Mouse (Mus musculus): Measurements from ENCODE around the gene Baz2b. TPM values are rescaled to one million over a fixed set of nuclear protein-coding genes. Genes with fewer than 3 reads are reported as not detected.

Gene Baz2b
- polyA plus RNA-seq, 1 experiment from 2014 or later = 86.9 TPM

DNA sequence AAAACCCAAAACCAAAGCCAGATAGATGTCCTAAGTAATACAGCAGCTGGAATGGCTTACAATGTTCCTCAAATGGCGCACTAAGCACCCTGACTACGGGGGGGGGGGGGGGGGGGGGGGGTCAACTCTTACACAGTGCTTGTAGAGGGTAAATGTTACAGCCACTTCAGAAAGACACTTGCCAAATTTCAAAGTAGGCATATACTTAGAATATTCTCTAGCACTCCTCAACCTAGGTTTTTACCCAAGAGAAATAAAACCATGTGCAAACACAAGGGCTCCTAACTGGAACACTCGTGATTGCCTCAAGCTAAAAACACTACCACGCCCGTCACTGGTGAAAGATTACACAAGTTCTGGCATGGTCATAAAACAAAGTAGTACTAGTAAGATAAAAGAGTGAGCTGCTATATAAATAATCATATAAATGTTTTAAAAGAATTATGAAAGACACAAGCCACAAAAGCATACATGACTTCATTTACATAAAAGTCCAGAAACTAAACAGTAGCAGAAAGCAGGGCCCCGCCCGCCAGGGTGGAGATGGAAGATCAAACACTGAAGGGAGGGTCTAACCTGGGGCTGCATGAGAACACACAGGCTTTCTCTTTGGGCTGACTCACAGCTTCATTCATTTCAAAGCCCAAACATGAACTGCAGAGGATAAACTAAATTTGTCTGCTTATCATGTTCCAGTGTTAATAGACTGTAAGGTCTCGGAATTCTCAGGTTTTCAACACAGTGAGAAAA, 212.0 kb downstream of the Baz2b start:
- ATAC-seq (ENCODE audit: low FRiP score, low TSS enrichment) (no peak), DNase-seq (no peak)
- H3K4me2 ChIP-seq (ENCODE audit: low read length) = no peak overlapping the region
- no peaks in the 10 kb centered on the region for H3K4me1 ChIP-seq (ENCODE audit: control insufficient read depth, insufficient read depth, low read length)
- no peaks in the 10 kb centered on the region for H3K9me3 ChIP-seq (ENCODE audit: control insufficient read depth, low read length)
- H3K27me3 ChIP-seq (ENCODE audit: control insufficient read depth, insufficient read depth, low read length) = no peaks in the 10 kb centered on the region
- 94% methylated on average over 8 of the region's 8 CpGs for WGBS
- no peak overlapping the region for H3K9ac ChIP-seq (replicated peaks; ENCODE audit: low read length)
- H3K36me3 ChIP-seq (ENCODE audit: control insufficient read depth, insufficient read depth, low read length) = peaks cover 11% of the 10 kb centered on the region
- no peak overlapping the region for H3K4me3 ChIP-seq (replicated peaks; ENCODE audit: low read depth, low read length)
- H3K27ac ChIP-seq (replicated peaks; ENCODE audit: low read depth, low read length) = no peak overlapping the region

DNA sequence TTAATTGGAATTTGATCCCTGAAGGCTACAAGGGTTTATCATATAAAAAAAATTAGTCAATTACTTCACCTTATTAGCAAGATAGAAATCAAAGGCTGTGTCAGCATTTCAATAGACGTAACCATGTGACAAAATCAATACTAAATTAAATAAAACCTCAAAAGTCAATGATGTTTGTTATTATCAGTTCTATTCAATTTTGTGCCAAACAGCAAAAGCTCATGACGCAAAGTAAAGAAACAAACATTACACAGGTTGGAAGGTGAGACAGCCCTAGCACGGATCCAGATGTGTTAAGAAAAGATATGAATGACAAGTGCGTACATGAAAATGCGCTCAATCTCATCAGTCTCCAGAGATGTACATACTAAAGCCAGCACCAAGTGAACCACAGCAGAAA, 212.7 kb downstream of the Baz2b start:
- H3K9me3 ChIP-seq (ENCODE audit: control insufficient read depth, low read length) = no peaks in the 10 kb centered on the region
- no peak overlapping the region for H3K4me3 ChIP-seq (replicated peaks; ENCODE audit: low read depth, low read length)
- H3K9ac ChIP-seq (replicated peaks; ENCODE audit: low read length) = no peak overlapping the region
- no peaks in the 10 kb centered on the region for H3K4me1 ChIP-seq (ENCODE audit: control insufficient read depth, insufficient read depth, low read length)
- peaks cover 14% of the 10 kb centered on the region for H3K36me3 ChIP-seq (ENCODE audit: control insufficient read depth, insufficient read depth, low read length)
- H3K27me3 ChIP-seq (ENCODE audit: control insufficient read depth, insufficient read depth, low read length) = no peaks in the 10 kb centered on the region
- DNase-seq (no peak), ATAC-seq (ENCODE audit: low FRiP score, low TSS enrichment) (no peak)
- 90% methylated on average over 5 of the region's 5 CpGs for WGBS
- H3K27ac ChIP-seq (replicated peaks; ENCODE audit: low read depth, low read length) = no peak overlapping the region
- no peak overlapping the region for H3K4me2 ChIP-seq (ENCODE audit: low read length)

DNA sequence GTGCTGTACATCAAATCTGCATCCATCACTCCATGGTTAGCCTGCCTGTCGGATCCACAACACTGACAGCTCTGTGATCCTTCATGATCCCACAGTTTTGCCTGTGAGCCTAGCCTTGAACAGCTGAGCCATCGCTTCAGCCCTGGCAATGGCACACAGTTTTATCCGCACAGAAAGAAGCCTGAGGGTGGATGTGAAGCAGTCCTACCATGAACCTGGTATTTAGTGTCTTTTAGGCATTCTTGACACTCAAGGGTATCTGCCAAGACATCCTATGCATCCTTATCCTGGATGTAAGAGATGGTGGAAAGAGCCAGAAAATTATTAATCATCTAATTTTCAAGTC, 216.5 kb downstream of the Baz2b start:
- no peak overlapping the region for H3K4me2 ChIP-seq (ENCODE audit: low read length)
- DNase-seq (no peak), ATAC-seq (ENCODE audit: low FRiP score, low TSS enrichment) (no peak)
- no peaks in the 10 kb centered on the region for H3K27me3 ChIP-seq (ENCODE audit: control insufficient read depth, insufficient read depth, low read length)
- H3K4me3 ChIP-seq (replicated peaks; ENCODE audit: low read depth, low read length) = no peak overlapping the region
- H3K4me1 ChIP-seq (ENCODE audit: control insufficient read depth, insufficient read depth, low read length) = 0 out of 2 replicates have a peak, but pooled peaks cover 5% of the 10 kb centered on the region
- no peak overlapping the region for H3K9ac ChIP-seq (replicated peaks; ENCODE audit: low read length)
- peaks cover 3% of the 10 kb centered on the region; the same call in 1 of the 2 replicates for H3K36me3 ChIP-seq (ENCODE audit: control insufficient read depth, insufficient read depth, low read length)
- no peak overlapping the region for H3K27ac ChIP-seq (replicated peaks; ENCODE audit: low read depth, low read length)
- 74% methylated on average over 3 of the region's 3 CpGs for WGBS
- no peaks in the 10 kb centered on the region for H3K9me3 ChIP-seq (ENCODE audit: control insufficient read depth, low read length)

DNA sequence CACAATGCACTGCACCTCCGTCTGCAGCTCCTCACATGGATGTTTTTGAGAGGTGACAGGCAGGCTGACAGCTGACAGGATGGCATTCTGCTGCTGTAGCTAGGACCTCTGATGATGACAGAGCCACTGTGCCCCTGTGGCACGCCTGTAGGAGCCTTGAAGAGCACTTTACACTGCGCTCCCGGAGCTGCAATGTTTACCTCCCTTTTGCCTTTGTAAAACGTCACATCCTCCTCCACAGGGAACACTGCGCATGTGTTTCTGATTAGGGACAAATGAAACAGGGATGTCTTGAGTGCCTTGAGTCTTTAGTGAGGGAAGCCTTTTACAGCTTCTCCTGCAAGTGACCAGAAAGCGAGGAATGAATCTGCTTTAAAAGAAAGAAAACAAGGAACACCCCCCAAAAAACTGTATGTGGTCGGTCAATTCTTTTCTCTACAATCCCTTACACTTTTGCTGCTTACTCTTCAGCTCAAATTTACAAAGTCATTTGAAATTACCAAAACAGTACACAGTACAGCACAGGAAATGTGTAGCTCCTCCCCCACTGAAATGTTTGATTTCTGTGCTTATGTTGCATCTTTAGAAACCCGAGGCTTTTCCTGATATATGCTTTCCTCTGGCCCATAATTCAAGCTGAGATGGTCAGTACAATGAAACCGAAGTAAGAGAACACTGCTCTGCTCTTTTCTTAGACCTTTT, 217.0 kb downstream of the Baz2b start:
- 0 out of 2 replicates have a peak, but pooled peaks cover 6% of the 10 kb centered on the region for H3K4me1 ChIP-seq (ENCODE audit: control insufficient read depth, insufficient read depth, low read length)
- no peaks in the 10 kb centered on the region for H3K9me3 ChIP-seq (ENCODE audit: control insufficient read depth, low read length)
- H3K4me2 ChIP-seq (ENCODE audit: low read length) = no peak overlapping the region
- DNase-seq (no peak), ATAC-seq (ENCODE audit: low FRiP score, low TSS enrichment) (no peak)
- no peaks in the 10 kb centered on the region for H3K27me3 ChIP-seq (ENCODE audit: control insufficient read depth, insufficient read depth, low read length)
- H3K36me3 ChIP-seq (ENCODE audit: control insufficient read depth, insufficient read depth, low read length) = peaks cover 3% of the 10 kb centered on the region; the same call in 1 of the 2 replicates
- no peak overlapping the region for H3K9ac ChIP-seq (replicated peaks; ENCODE audit: low read length)
- 70% methylated on average over 10 of the region's 10 CpGs for WGBS
- H3K4me3 ChIP-seq (replicated peaks; ENCODE audit: low read depth, low read length) = no peak overlapping the region
- 0 out of 2 replicates have a peak overlapping the region, but pooled peaks have one; percentile 46 for H3K27ac ChIP-seq (replicated peaks; ENCODE audit: low read depth, low read length)

DNA sequence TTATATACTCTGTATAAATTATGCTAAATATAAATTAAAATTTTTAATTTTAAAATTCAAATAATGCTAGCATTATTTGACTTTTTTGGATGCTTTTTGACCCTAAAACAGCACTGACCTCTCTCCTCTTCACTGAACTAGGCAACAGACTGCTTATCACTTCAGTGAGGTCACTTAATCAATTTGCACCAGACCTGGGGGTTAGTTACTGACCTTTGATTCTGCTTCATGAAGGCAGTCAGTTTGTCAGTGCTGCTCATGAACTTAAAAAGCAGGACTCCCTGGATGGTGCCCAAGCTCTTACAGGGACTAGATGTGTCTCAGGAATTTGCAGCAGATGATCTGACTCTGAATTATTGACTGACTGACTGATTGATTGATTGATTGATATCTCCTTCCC, 217.9 kb downstream of the Baz2b start:
- no peak for DNase-seq
- H3K27ac ChIP-seq (replicated peaks; ENCODE audit: low read depth, low read length) = no peak overlapping the region
- H3K27me3 ChIP-seq (ENCODE audit: control insufficient read depth, insufficient read depth, low read length) = no peaks in the 10 kb centered on the region
- 0 out of 2 replicates have a peak, but pooled peaks cover 6% of the 10 kb centered on the region for H3K4me1 ChIP-seq (ENCODE audit: control insufficient read depth, insufficient read depth, low read length)
- ATAC-seq (ENCODE audit: low FRiP score, low TSS enrichment) = no peak
- H3K9ac ChIP-seq (replicated peaks; ENCODE audit: low read length) = no peak overlapping the region
- H3K9me3 ChIP-seq (ENCODE audit: control insufficient read depth, low read length) = no peaks in the 10 kb centered on the region
- no peak overlapping the region for H3K4me2 ChIP-seq (ENCODE audit: low read length)
- H3K4me3 ChIP-seq (replicated peaks; ENCODE audit: low read depth, low read length) = no peak overlapping the region
- peaks cover 3% of the 10 kb centered on the region; the same call in 1 of the 2 replicates for H3K36me3 ChIP-seq (ENCODE audit: control insufficient read depth, insufficient read depth, low read length)

DNA sequence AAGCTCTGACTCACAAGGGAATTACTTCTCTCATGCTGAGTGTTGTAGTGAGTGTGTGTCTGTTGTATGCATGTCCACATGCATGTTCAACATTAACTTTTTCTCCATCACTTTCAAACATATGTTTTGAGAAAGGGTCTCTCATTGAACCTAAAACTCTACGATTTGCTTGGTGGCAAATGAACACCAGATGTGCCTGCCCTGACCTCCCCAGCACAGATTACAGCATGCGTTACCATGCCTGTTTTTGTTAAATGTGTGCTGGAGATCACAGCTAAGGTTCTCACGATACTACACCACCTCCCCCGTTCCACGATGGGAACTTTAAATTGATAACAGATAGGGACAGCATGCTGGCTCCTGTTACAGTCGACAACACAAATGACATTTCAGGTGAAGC, 222.1 kb downstream of the Baz2b start:
- H3K4me1 ChIP-seq (ENCODE audit: control insufficient read depth, insufficient read depth, low read length) = 0 out of 2 replicates have a peak, but pooled peaks cover 6% of the 10 kb centered on the region
- H3K27ac ChIP-seq (replicated peaks; ENCODE audit: low read depth, low read length) = no peak overlapping the region
- DNase-seq = no peak
- no peak overlapping the region for H3K4me2 ChIP-seq (ENCODE audit: low read length)
- H3K36me3 ChIP-seq (ENCODE audit: control insufficient read depth, insufficient read depth, low read length) = peaks cover 3% of the 10 kb centered on the region; the same call in 1 of the 2 replicates
- ATAC-seq (ENCODE audit: low FRiP score, low TSS enrichment) = no peak
- no peak overlapping the region for H3K9ac ChIP-seq (replicated peaks; ENCODE audit: low read length)
- WGBS = 76% methylated on average over 6 of the region's 6 CpGs
- no peaks in the 10 kb centered on the region for H3K27me3 ChIP-seq (ENCODE audit: control insufficient read depth, insufficient read depth, low read length)
- H3K9me3 ChIP-seq (ENCODE audit: control insufficient read depth, low read length) = no peaks in the 10 kb centered on the region
- no peak overlapping the region for H3K4me3 ChIP-seq (replicated peaks; ENCODE audit: low read depth, low read length)

DNA sequence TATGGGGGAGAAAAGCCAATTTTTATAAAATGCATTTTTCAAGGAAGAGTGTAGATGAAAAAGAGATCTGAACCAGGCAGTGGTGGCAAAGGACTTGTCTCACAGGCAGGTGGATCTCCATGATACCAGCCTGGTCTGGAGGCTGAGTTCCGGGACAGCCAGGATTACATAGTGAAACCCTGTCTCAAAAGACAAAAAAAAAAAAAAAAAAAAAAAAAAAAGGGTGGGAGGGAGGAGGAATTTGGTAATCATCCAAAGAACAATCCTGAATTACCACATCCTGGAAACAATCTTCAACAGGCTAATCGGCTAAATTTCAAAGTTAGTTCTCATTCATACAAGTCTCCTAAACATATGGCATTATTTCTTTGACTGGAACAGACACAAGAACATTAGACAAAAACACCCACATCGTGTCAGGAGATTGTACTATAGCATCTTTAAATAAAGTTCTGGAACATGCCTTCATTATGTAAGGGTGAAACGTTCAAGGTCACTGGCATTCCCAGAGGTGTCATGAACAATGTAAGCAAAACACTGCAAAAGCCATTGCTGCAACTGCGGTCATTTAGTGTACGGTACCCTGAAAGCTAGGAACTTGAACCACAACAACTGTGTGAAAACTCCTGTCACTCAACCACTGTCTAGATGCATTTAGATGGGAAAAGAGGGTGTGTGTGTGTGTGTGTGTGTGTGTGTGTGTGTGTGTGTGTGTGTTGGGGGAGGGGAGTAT, 230.0 kb downstream of the Baz2b start:
- 69% methylated on average over 6 of the region's 6 CpGs for WGBS
- Histone ChIP-seq H3K9ac (replicated peaks; ENCODE audit: low read length) (no peak overlapping the region), H3K9me3 (ENCODE audit: control insufficient read depth, low read length) (no peaks in the 10 kb centered on the region), H3K4me2 (ENCODE audit: low read length) (no peak overlapping the region), H3K27me3 (ENCODE audit: control insufficient read depth, insufficient read depth, low read length) (no peaks in the 10 kb centered on the region), H3K36me3 (ENCODE audit: control insufficient read depth, insufficient read depth, low read length) (peaks cover 17% of the 10 kb centered on the region), H3K27ac (replicated peaks; ENCODE audit: low read depth, low read length) (no peak overlapping the region), H3K4me3 (replicated peaks; ENCODE audit: low read depth, low read length) (no peak overlapping the region), H3K4me1 (ENCODE audit: control insufficient read depth, insufficient read depth, low read length) (no peaks in the 10 kb centered on the region)
- ATAC-seq (ENCODE audit: low FRiP score, low TSS enrichment) (no peak), DNase-seq (no peak)

DNA sequence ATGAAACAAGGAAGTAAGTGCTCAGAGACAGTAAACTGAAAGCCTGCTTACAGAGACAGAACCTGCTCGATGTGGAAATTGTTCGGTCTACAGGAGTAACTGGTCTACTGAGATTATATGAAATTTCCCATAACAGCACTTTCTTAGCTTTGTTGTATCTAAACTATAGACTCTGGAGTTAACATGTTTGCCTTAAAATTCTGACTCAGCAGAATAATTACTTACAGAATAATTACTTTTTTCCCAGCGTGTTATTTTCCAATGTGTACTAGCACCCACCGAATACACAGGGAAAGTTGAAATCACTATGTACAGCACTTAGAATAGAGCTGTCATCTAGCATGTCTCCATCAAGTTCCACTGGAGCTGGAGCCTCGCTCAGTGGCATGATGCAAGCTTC, 233.0 kb downstream of the Baz2b start:
- no peak overlapping the region for H3K4me2 ChIP-seq (ENCODE audit: low read length)
- no peak for DNase-seq
- H3K9ac ChIP-seq (replicated peaks; ENCODE audit: low read length) = no peak overlapping the region
- no peak overlapping the region for H3K4me3 ChIP-seq (replicated peaks; ENCODE audit: low read depth, low read length)
- H3K4me1 ChIP-seq (ENCODE audit: control insufficient read depth, insufficient read depth, low read length) = no peaks in the 10 kb centered on the region
- no peaks in the 10 kb centered on the region for H3K27me3 ChIP-seq (ENCODE audit: control insufficient read depth, insufficient read depth, low read length)
- peaks cover 20% of the 10 kb centered on the region for H3K36me3 ChIP-seq (ENCODE audit: control insufficient read depth, insufficient read depth, low read length)
- no peaks in the 10 kb centered on the region for H3K9me3 ChIP-seq (ENCODE audit: control insufficient read depth, low read length)
- WGBS = 95% methylated on average over 5 of the region's 5 CpGs
- no peak overlapping the region for H3K27ac ChIP-seq (replicated peaks; ENCODE audit: low read depth, low read length)
- ATAC-seq (ENCODE audit: low FRiP score, low TSS enrichment) = no peak

Data from midbrain, embryonic 14.5 days (tissue).